Mouse (Mus musculus) olfactory bulb, adult 2 months (tissue): ENCODE data around the gene Slc10a1. TPM values are rescaled to one million over a fixed set of nuclear protein-coding genes. Genes with fewer than 3 reads are reported as not detected.

Source experiments
- H3K27ac ChIP-seq: fragments of 200-500 bp; 2 replicates; pipeline ENCODE4 v1.5.1; 2012; ENCODE audit warnings: low read depth, low read length; ENCODE audit not compliant: insufficient read depth
- H3K4me1 ChIP-seq: fragments of 200-500 bp; 2 replicates; pipeline ENCODE4 v1.6.1; 2012; ENCODE audit warnings: low read length; ENCODE audit not compliant: control insufficient read depth, insufficient read depth
- H3K4me3 ChIP-seq: fragments of 200-500 bp; 2 replicates; pipeline ENCODE4 v1.5.1; 2012; ENCODE audit warnings: mild to moderate bottlenecking, low read depth, low read length, moderate library complexity; ENCODE audit not compliant: insufficient read depth
- CTCF ChIP-seq: fragments of 200-500 bp; IDR thresholded peaks from 2 replicates; pipeline ENCODE4 v1.5.1; 2012; ENCODE audit warnings: low read depth, mild to moderate bottlenecking, low read length, moderate library complexity; ENCODE audit not compliant: insufficient read depth
- POLR2A ChIP-seq: fragments of 200-500 bp; IDR thresholded peaks from 2 replicates; pipeline ENCODE4 v1.6.1; 2012; ENCODE audit warnings: mild to moderate bottlenecking, low read depth, low read length, moderate library complexity; ENCODE audit not compliant: insufficient read depth
- WGBS: fragments of 180-500 bp; shearing (Covaris S2); methylation state at CpG from one replicate; pipeline ENCODE4 v1.1.7; 2018; 5-methylcytosine and 5-hydroxymethylcytosine counted together
- polyA plus RNA-seq: library from polyadenylated mRNA; stranded (reverse); fragments of >200 nt; gene quantifications from 2 replicates; pipeline ENCODE4 v1.2.4, GENCODE M21; 2012; ENCODE audit warnings: low replicate concordance; ENCODE audit not compliant: missing spikeins, insufficient read depth, insufficient read length

The Slc10a1 gene
- polyA plus RNA-seq, result not detected in 2 replicates

GRCm38 (mm10) chr12:80968605-80969004 is at the start of gene Slc10a1:
TSS of gene Slc10a1 (minus strand) at chr12:80968705.
- H3K4me3 ChIP-seq, result no peak within 1 kb of the TSS
- TF ChIP-seq POLR2A (no peak), CTCF (no peak)
- no peak within 1 kb of the TSS for H3K27ac ChIP-seq
- WGBS, result 86% methylated on average over 5 of the region's 5 CpGs
- H3K4me1 ChIP-seq, result no peaks in the 10 kb centered on the region

- Histone ChIP-seq H3K4me1 (no peaks in the 10 kb centered on the region), H3K27ac (no peak overlapping the region), H3K4me3 (no peak overlapping the region)
- TF ChIP-seq POLR2A (no peak), CTCF (no peak)
- WGBS, result 97% methylated on average over 12 of the region's 12 CpGs
Observed at GRCm38 (mm10) chr12:81017624-81018023, 49.1 kb upstream of the Slc10a1 start.

- Histone ChIP-seq H3K27ac (no peak overlapping the region), H3K4me3 (no peak overlapping the region), H3K4me1 (no peaks in the 10 kb centered on the region)
- 89% methylated on average over 11 of the region's 11 CpGs for WGBS
- no peak for TF ChIP-seq POLR2A
- TF ChIP-seq CTCF, result no peak
Observed at GRCm38 (mm10) chr12:81013496-81013895, 45.0 kb upstream of the Slc10a1 start.

- Histone ChIP-seq H3K4me3 (no peak overlapping the region), H3K27ac (no peak overlapping the region), H3K4me1 (no peaks in the 10 kb centered on the region)
- no peak for TF ChIP-seq CTCF
- TF ChIP-seq POLR2A, result no peak
- 89% methylated on average over 2 of the region's 2 CpGs for WGBS
Observed at GRCm38 (mm10) chr12:81011994-81012393, 43.5 kb upstream of the Slc10a1 start.

- Histone ChIP-seq H3K27ac (no peak overlapping the region), H3K4me3 (no peak overlapping the region), H3K4me1 (no peaks in the 10 kb centered on the region)
- 29% methylated on average over 3 of the region's 3 CpGs for WGBS
- TF ChIP-seq CTCF (no peak), POLR2A (no peak)
Observed at GRCm38 (mm10) chr12:81009813-81010212, 41.3 kb upstream of the Slc10a1 start.

- no peak overlapping the region for H3K4me3 ChIP-seq
- WGBS, result 18% methylated on average over 13 of the region's 13 CpGs
- no peak overlapping the region for H3K27ac ChIP-seq
- peaks cover 11% of the 10 kb centered on the region for H3K4me1 ChIP-seq
- TF ChIP-seq POLR2A (no peak), CTCF (no peak)
Observed at GRCm38 (mm10) chr12:81002841-81003635, 34.5 kb upstream of the Slc10a1 start.

DNA sequence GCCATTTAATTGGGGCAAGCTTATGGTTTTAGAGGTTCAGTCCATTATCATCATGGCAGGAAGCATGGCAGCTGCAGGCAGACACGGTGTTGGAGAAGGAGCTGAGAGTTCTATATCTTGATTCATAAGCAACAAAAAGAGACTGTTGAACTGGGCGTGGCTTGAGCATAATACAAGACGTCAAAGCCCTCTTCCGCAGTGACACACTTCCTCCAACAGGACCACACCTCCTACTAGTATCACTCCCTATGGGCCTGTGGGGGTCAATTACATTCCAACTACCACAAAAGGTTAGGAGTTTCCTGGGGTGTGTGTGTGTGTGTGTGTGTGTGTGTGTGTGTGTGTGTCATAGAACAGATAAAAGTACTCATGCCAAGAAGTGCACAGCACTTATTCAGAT is 32.4 kb upstream of the Slc10a1 start:
- Histone ChIP-seq H3K4me1 (peaks cover 16% of the 10 kb centered on the region), H3K27ac (no peak overlapping the region), H3K4me3 (no peak overlapping the region)
- no peak for TF ChIP-seq CTCF
- no peak for TF ChIP-seq POLR2A
- 80% methylated on average over 4 of the region's 4 CpGs for WGBS

DNA sequence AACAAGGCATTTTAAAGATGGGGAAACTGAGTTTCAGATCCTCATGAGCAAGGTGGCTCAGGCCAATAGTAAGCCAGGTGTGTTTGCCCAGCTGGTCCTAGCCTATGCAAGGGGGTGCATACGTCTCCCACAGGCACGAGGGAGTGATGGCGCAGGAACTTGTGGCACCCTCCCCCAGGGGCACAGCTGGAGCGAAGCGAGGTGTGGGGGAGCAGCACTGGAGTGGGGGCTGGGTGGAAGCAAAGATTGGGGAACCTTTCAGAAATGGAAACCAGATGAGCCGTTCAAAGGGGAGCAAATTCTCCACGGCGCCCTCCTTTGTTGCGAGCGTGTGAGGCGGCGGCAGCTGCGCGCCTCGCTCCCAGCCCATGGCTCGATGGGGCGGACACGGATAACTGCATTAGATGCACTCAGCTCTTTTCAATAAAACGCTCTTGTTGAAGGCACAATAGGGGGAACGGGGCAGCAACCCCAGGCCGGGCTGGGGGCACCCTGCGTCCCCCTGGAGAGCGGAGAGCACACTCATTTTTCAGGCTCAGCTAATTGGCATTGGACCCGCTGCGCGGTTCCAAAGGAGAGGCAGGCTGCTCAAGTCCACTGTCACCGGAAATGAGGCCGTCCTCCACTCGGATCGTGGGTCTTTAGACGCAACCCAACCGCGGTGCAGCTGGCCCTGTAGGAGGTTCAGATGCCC is 30.2 kb upstream of the Slc10a1 start:
- TF ChIP-seq CTCF, result no peak
- TF ChIP-seq POLR2A, result no peak
- 7% methylated on average over 33 of the region's 33 CpGs for WGBS
- no peak overlapping the region for H3K27ac ChIP-seq
- H3K4me1 ChIP-seq, result peaks cover 16% of the 10 kb centered on the region
- peak overlapping the region; percentile 12; the same call in 1 of the 2 replicates for H3K4me3 ChIP-seq

DNA sequence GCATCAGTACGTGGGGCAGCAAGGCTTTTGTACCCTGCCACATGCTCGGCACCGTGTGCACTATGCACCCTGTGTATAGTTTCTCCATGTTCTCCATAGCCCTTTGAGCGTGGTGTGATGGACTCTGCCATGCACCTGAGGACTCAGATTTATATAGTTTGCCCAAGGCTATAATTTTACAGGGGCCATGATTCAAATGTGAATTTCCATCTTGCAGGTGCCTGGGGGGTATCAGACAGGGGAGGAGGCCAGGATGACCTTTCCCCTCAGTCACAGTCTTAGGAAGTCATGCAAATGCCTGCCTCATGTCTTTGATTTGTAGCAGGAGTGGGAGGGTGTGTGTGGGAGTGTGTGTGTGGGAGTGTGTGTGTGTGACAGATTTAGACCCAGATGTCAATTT is 29.1 kb upstream of the Slc10a1 start:
- Histone ChIP-seq H3K27ac (no peak overlapping the region), H3K4me3 (no peak overlapping the region), H3K4me1 (peaks cover 13% of the 10 kb centered on the region)
- no peak for TF ChIP-seq CTCF
- no peak for TF ChIP-seq POLR2A
- 75% methylated on average over 4 of the region's 4 CpGs for WGBS
